Mouse (Mus musculus): ENCODE results near the gene Gltp.

The Gltp gene

DNA sequence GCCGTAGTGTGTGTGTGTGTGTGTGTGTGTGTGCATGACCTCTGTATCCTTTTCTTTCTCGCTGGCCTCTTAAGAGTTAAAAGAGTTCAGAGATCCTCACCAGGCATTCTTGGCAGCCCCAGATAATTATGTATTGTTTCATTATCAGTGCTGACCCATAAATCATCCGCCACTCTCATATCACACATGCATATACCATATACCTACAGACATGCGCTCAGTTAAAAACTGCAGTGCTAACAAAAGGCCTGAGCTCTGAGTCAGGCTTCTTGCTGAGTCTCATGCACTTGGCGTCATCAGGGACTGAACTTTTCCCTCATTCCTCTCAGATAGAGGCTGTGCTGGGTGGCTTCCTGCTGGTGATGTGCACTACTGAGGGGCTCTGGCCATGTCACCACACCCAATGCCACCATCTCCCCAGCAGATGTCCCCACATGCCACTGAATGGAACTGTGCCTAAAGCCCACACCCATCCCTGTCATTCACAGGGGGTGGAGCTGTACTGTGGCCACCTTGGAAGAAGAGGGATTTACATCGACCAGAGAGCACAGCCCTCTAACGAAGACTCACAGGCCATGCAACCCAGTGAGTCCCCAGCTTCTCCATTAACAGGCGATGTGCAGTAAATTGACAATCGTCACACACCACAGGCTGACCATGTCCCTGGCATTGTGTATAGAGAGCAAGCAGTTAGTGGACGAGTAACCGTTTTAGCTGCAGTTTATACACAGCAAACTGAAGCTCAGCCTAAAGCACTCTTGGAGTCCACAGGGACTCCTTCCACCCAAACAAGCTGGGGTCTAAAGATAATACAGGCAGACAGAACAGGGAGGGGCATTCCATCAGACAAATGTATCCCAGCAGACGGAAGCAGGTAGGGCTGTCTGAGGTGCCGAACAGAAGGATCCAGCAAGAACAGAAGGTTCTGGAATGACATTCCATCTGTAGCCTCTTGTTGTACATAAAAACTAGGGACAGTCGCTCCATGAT, 11.9 kb upstream of the Gltp start:
- DNase-seq (ENCODE audit: low read depth, low spot score) = peak; percentile 50

DNA sequence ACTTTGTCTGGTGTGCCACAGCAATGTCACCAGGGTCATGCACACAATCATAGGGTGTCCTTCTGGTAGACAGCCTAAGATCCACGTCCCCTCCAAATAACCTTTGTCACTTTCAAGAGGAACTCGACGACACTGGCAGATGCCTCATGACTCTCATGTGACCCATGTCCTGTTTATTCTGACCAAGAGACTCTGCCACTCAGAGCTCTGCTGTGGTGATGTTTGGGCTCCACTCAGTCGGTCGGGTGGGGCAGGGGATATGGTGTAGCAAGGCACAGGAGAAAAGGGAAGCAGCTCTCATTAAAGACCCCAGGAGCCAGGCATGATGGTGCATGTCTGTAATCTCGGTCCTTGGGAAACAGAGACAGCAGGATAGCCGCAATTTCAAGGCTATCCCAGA, 8.2 kb upstream of the Gltp start:
- no peak for DNase-seq (ENCODE audit: low read depth, low spot score)

GRCm38 (mm10) chr5:114698044-114698746, 7.4 kb upstream of the Gltp start:
- no peak for DNase-seq (ENCODE audit: low read depth, low spot score)

DNA sequence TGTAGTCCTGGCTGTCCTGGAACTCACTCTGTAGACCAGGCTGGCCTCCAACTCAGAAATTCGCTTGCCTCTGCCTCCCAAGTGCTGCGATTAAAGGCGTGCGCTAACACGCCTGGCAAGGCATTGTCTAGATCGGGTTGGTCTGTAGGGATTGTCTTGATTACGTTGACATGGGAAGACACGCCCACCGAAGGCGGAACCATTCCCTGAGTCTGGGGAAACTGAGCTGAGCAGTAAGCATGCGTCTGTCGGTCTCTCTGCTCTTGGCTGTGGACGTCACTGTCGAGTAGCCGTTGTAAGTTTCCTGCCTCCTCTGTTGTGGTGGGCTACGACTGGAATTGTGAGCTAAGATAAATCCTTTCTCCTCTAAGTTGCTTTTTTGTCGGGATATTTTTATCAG, 6.2 kb upstream of the Gltp start:
- DNase-seq (ENCODE audit: low read depth, low spot score) = no peak

GRCm38 (mm10) chr5:114695775-114696174, 5.0 kb upstream of the Gltp start:
- no peak for DNase-seq (ENCODE audit: low read depth, low spot score)

DNA sequence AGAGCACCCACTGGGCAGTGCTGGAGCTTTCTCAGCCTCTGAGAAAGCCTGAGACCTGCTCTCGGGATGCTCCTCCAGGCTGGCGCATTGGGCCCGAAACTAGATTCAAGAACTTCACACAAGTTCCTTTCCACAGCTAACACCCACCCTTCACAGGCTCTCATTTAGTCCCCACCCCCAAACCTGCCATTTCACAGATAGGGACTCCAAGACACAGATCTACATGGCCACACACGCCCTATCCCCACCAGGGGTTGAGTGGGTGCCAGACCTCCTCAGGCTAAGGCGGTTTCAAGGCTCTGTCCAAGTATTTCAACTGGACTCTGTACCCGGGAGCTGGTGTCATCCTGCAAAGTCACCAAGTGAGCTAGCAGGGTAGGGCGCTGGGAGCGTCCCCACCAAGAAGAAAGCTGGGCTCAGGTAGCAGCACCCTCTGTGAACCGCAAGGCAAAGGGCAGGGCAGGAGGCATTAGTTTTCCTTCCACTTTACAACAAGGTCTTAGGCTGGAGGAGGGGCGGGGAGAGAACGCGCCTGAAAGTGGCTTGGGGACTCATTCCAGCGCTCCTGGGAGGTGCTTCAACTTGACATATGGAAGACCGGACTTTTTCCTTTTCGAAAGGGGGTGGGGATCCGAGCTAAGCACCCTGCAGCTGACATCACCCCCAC, 951 bp downstream of the Gltp start:
- no peak for DNase-seq (ENCODE audit: low read depth, low spot score)

DNA sequence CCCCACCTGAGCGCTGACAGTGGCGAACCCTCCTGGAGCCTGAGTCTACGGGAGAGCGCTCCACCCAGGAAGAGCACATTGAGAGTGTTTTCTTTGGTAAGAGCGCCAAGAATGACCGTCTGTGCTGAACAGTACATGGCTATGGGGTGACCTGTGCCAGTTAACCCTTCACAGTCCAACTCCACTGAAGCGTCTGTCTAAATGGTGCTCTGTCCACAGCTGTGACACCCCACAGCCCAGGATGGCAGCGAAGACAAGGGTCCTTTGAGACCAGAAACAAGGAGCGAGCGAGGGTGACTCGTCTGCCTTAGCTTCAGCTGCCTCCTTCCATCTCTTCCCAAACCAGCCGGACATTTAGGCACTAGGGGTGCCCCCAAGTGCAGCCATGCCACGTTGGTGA, 2.1 kb downstream of the Gltp start:
- no peak for DNase-seq (ENCODE audit: low read depth, low spot score)

- no peak for DNase-seq (ENCODE audit: low read depth, low spot score)
Observed at GRCm38 (mm10) chr5:114687901-114688300, 2.9 kb downstream of the Gltp start.

- DNase-seq (ENCODE audit: low read depth, low spot score) = no peak
Observed at GRCm38 (mm10) chr5:114686726-114687210, 4.0 kb downstream of the Gltp start.

GRCm38 (mm10) chr5:114685986-114686385, 4.8 kb downstream of the Gltp start:
- DNase-seq (ENCODE audit: low read depth, low spot score) = no peak

- no peak for DNase-seq (ENCODE audit: low read depth, low spot score)
Observed at GRCm38 (mm10) chr5:114681717-114682116, 9.1 kb downstream of the Gltp start.

GRCm38 (mm10) chr5:114680676-114681285, 10.0 kb downstream of the Gltp start:
- DNase-seq (ENCODE audit: low read depth, low spot score) = no peak

DNA sequence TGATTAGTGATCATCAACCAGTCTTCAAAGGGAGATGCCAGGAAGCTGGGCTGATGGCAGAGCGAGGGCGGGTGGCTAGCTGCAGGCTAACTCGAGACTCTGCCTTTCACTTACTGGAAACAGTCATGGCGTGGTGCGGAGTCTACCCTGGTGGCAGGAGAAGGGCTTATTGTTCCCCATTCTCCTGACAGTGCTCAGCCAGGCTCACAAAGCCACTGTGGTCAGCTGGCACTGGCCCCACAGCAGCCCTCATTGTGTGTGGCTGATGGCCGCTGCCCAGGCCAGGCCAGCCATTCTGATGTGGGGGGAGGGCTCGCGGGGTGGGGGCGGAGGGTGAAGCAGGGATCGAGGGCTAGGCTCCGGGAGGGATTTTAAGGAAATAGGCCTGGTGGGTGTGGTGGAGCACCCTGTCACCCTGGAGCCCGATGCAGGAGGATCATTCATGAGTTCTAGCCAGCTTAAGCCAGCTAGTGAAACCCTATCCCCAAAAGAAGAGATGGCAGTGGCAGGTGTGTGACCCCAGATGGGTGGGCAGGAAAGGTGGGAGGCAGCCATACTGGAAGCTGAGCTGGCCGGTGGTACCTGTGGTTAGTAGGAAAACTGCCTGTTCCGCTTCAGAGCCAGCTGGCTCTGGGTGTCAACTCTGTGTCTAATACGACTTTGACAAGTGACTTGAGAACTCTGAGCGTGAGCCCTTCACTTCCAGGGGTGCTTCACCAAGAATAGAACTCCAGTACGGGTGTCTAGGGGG, 10.8 kb downstream of the Gltp start:
- no peak for DNase-seq (ENCODE audit: low read depth, low spot score)

GRCm38 (mm10) chr5:114674594-114674993, 16.2 kb downstream of the Gltp start:
- no peak for DNase-seq (ENCODE audit: low read depth, low spot score)

- no peak for DNase-seq (ENCODE audit: low read depth, low spot score)
Observed at GRCm38 (mm10) chr5:114673114-114673513, 17.7 kb downstream of the Gltp start.

- no peak for DNase-seq (ENCODE audit: low read depth, low spot score)
Observed at GRCm38 (mm10) chr5:114669014-114669413, 21.8 kb downstream of the Gltp start.

DNA sequence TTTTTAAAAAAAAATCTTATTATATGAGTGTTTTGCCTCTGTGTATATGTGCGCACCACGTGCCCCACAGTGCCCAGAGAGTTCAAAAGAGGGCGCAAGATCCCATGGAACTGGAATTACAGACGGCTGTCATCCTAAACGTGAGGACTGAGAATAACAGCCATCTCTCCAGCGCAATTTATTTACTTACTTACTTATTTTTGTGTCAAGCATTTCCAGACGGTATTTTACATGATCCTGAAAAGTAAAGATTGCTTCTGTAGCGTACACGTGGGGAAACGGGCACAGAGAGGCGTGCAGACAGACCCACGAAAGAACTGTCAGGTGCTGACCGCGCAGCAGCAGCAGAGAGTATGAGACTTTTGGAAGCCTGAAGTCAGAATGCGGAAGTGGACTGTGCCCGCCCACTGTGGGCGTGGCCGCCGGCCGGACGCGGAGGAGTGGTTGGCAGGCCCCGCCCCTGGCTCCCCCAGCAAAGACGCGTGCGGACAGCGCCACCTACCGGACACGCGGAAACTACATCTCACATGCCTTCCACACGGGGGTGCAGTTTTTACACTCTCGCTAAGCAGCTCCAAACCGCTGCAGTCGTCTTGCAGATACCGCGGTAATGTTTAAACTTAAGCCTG, 23.4 kb downstream of the Gltp start:
- DNase-seq (ENCODE audit: low read depth, low spot score) = peak; percentile 95

GRCm38 (mm10) chr5:114666659-114667058, 24.1 kb downstream of the Gltp start:
- DNase-seq (ENCODE audit: low read depth, low spot score) = no peak

- DNase-seq (ENCODE audit: low read depth, low spot score) = no peak
Observed at GRCm38 (mm10) chr5:114664750-114665149, 26.0 kb downstream of the Gltp start.

DNA sequence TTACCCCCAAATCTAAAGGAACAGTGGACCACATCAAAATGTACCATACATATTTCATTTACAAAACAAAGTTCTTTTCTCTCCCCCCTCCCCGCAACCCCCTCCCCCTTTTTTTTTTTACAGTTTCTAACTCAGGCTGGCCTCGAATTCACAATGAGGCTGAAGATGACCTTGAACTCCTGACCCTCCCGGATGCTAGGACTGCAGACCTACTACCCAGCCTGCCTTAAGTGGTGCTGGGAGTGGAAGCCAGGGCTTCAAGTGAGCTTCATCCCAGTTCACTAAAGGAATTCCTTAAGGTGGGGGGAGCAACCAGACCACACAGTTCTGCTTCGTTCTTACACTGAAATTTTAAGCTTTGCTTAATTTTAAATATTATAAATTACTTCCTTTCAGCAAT, 26.6 kb downstream of the Gltp start:
- DNase-seq (ENCODE audit: low read depth, low spot score) = no peak

Measured in retina, postnatal 7 days (tissue).